Comparison of ENCODE assay signal across 15 mouse cellular contexts in the genomic region with DNA sequence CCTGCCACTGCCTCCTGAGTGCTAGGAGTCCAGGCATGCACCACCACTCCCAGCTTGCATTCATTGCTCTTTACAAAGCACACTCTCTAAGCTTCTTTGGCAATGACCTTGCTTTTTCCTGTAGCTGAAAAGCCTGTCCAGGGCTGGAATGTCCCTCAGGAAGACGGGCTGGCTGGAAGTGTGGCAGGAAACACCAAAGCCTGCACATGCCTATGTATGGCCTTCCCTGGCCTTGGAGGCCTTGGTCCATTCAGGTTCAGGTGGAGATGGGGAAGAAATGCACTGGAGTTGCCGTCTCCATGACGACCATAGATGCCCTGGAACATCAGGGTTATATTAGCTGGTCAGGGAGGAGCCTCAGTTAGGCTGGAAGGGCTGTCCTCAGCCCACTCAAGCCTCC. TPM values are rescaled to one million over a fixed set of nuclear protein-coding genes. Genes with fewer than 3 reads are reported as not detected.
DNase-seq lines count a peak whose midpoint lies in the region; ATAC-seq and TF ChIP-seq lines count a peak whose summit lies in the region.
"Had no signal": no experiment of that assay in that cellular context is flagged by ENCODE, and none has a peak within 500 bp of the region (broad histone marks: within the 10 kb centered on the region; RNA-seq: fewer than 3 reads in every experiment).

No protein-coding gene starts in this region.

- no peak for ATAC-seq in hindbrain, postnatal 0 days

- H3K9me3 ChIP-seq in hindbrain, postnatal 0 days (ENCODE audit: low read length): no peaks in the 10 kb centered on the region
- H3K9me3 ChIP-seq: limb, embryonic 15.5 days; midbrain, embryonic 10.5 days had no signal

- peaks cover 6% of the 10 kb centered on the region for H3K4me1 ChIP-seq in hindbrain, postnatal 0 days (ENCODE audit: insufficient read depth, low read length)

- H3K4me3 ChIP-seq in hindbrain, postnatal 0 days (ENCODE audit: low read length): no peak overlapping the region
- H3K4me3 ChIP-seq: limb, embryonic 15.5 days; midbrain, embryonic 10.5 days had no signal

- TF ChIP-seq CTCF in hindbrain, postnatal 0 days (IDR thresholded peaks at IDR 0.05; ENCODE audit: low read depth): no peak

- H3K9ac ChIP-seq in hindbrain, postnatal 0 days (replicated peaks; ENCODE audit: low read length): no peak overlapping the region
- H3K9ac ChIP-seq: limb, embryonic 15.5 days had no signal

- no peaks in the 10 kb centered on the region for H3K27me3 ChIP-seq in hindbrain, postnatal 0 days (ENCODE audit: insufficient read depth, low read length)
- H3K27me3 ChIP-seq: limb, embryonic 15.5 days had no signal

- H3K27ac ChIP-seq in hindbrain, postnatal 0 days: no peak overlapping the region
- H3K27ac ChIP-seq: midbrain, embryonic 10.5 days had no signal

- no peaks in the 10 kb centered on the region for H3K36me3 ChIP-seq in hindbrain, postnatal 0 days (ENCODE audit: insufficient read depth, low read length)
- H3K36me3 ChIP-seq: G1E; limb, embryonic 15.5 days; midbrain, embryonic 10.5 days had no signal

- peak; percentile 39 for DNase-seq in adrenal gland, adult 2 months
- DNase-seq in adrenal gland, postnatal 25 days: no peak
- peak; percentile 3 for DNase-seq in thymus, postnatal 4 days
- DNase-seq in thymus, adult 18-20 months: no peak
- DNase-seq in kidney, postnatal 25 days: peak; percentile 37 to 71
- DNase-seq in layer of hippocampus, adult 8-10 months (ENCODE audit: low spot score in 2 of 2): no peak
- DNase-seq in ovary, postnatal 36 days (ENCODE audit: low spot score): no peak
- DNase-seq in hindbrain, postnatal 0 days (ENCODE audit: low spot score): no peak
- DNase-seq: cerebellum, adult 8-10 months; layer of hippocampus, adult 9-11 months had no signal

- H3K4me2 ChIP-seq in hindbrain, postnatal 0 days (ENCODE audit: low read depth, low read length): no peak overlapping the region
- H3K4me2 ChIP-seq: limb, embryonic 15.5 days had no signal

- WGBS in hindbrain, postnatal 0 days: 78% methylated on average over 3 of the region's 3 CpGs

RNA-seq across cellular contexts. Expression of a gene that starts 15.3 kb away (rescaled TPM):
- total RNA-seq in adrenal gland, adult 2 months (2021): 10 to 100 TPM; 63.2 to 63.4 TPM
- 9.2 and 9.4 TPM in 2 replicates for polyA plus RNA-seq in adrenal gland, adult 2 months (2012; rRNA removed)
- 67.6 and 69.4 TPM in 2 replicates for total RNA-seq in adrenal gland, postnatal 25 days (2021)
- total RNA-seq in layer of hippocampus, adult 8-10 months (2022): 10 to 100 TPM; 66.2 to 83.0 (median 73.9) TPM
- total RNA-seq in hindbrain, postnatal 0 days (2014; rRNA removed): 20.5 and 26.9 TPM in 2 replicates
- 37.5 and 37.8 TPM in 2 replicates for polyA plus RNA-seq in hindbrain, postnatal 0 days (2015; fragmentation: Nextera tagmentation; extraction: Ambion mirVana)
- polyA plus RNA-seq: G1E had no signal

RNA-seq across cellular contexts. Expression of a gene that starts 44.3 kb away (rescaled TPM):
- total RNA-seq in adrenal gland, adult 2 months (2021): under 1 TPM in 1 of 2 experiments, not detected in 1; 0.31 TPM
- polyA plus RNA-seq in adrenal gland, adult 2 months (2012; rRNA removed): 0.13 TPM in 1 of 2 replicates, not detected in the other
- not detected in 2 replicates for total RNA-seq in adrenal gland, postnatal 25 days (2021)
- not detected for total RNA-seq in layer of hippocampus, adult 8-10 months (2022)
- not detected in 2 replicates for total RNA-seq in hindbrain, postnatal 0 days (2014; rRNA removed)
- polyA plus RNA-seq in hindbrain, postnatal 0 days (2015; fragmentation: Nextera tagmentation; extraction: Ambion mirVana): 0.19 TPM in 1 of 2 replicates, not detected in the other
- total RNA-seq: adrenal gland, adult 18-20 months had no signal
- polyA plus RNA-seq: G1E; hindbrain, embryonic 11.5 days; midbrain, embryonic 10.5 days had no signal

Comparison
In these comparisons a context has a peak if more than half of its experiments do, and no peak if none do; other contexts are left out.
1. DNase-seq: peak in adrenal gland, adult 2 months (single experiment), thymus, postnatal 4 days (single experiment) and kidney, postnatal 25 days (2 of 2); none in adrenal gland, postnatal 25 days (single experiment), thymus, adult 18-20 months (0 of 2), layer of hippocampus, adult 8-10 months (0 of 2), ovary, postnatal 36 days (single experiment) and hindbrain, postnatal 0 days (single experiment).